Mouse (Mus musculus): ENCODE measurements at regions not wholly inside any gene's neighbourhood (a gene's known extent, or its start where the extent isn't known, plus 50 kb on each side); places are given as distances from the start of the nearest gene placed in this dataset.

DNA sequence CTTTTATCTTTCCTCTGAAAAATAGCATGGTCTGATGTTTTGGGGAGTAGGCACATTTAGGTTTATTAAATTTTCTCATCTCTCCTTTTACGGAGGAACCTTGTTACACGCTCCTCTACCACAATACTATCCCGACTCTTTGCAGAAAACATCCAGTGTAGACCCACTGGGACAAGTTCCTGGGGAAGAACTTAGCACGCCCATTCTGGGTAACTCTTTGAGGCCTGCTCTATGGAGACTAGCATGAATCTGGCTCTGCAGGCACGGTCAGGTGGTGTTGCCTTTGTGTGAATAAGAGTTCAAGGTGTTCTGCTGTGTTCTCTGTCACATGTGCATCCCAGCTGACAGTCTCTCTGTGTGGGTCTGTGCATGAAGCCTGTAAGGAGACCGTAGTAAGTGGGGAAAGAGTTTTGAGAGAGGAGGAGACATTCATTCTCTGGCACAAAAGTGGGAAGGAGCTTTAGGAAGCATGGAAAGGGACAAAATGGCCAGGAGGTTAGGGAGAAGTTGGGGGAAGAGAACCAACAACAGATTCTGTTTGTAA is 105.2 kb upstream of the Satb2 start:
- no peak for DNase-seq (ENCODE audit: low spot score)

GRCm38 (mm10) chr1:57095361-57096247 is 117.2 kb upstream of the Satb2 start:
- WGBS: 61% methylated on average over 18 of the region's 18 CpGs
- Histone ChIP-seq H3K27ac (replicated peaks) (peak overlapping the region; percentile 79), H3K4me3 (no peak overlapping the region), H3K36me3 (replicated peaks) (no peaks in the 10 kb centered on the region), H3K27me3 (replicated peaks; ENCODE audit: low read depth, poor library complexity, severe bottlenecking) (0 out of 2 replicates have a peak, but pooled peaks cover 8% of the 10 kb centered on the region), H3K4me1 (peaks cover 19% of the 10 kb centered on the region), H3K9me3 (no peaks in the 10 kb centered on the region)
- DNase-seq (ENCODE audit: low spot score): peak; percentile 54

More for the DNA sequence above, 105.2 kb upstream of the Satb2 start:
- H3K36me3 ChIP-seq (replicated peaks): no peaks in the 10 kb centered on the region
- 91% methylated on average over 6 of the region's 6 CpGs for WGBS
- peaks cover 47% of the 10 kb centered on the region for H3K4me1 ChIP-seq
- H3K27me3 ChIP-seq (replicated peaks; ENCODE audit: low read depth, poor library complexity, severe bottlenecking): 0 out of 2 replicates have a peak, but pooled peaks cover 5% of the 10 kb centered on the region
- H3K27ac ChIP-seq (replicated peaks): no peak overlapping the region
- H3K4me3 ChIP-seq: no peak overlapping the region
- no peaks in the 10 kb centered on the region for H3K9me3 ChIP-seq

- H3K9me3 ChIP-seq: no peaks in the 10 kb centered on the region
- H3K4me3 ChIP-seq: no peak overlapping the region
- 61% methylated on average over 4 of the region's 4 CpGs for WGBS
- no peaks in the 10 kb centered on the region for H3K36me3 ChIP-seq (replicated peaks)
- H3K4me1 ChIP-seq: peaks cover 19% of the 10 kb centered on the region
- peak overlapping the region; percentile 79 for H3K27ac ChIP-seq (replicated peaks)
- peak; percentile 52 for DNase-seq (ENCODE audit: low spot score)
- H3K27me3 ChIP-seq (replicated peaks; ENCODE audit: low read depth, poor library complexity, severe bottlenecking): 0 out of 2 replicates have a peak, but pooled peaks cover 8% of the 10 kb centered on the region
Observed at GRCm38 (mm10) chr1:57096248-57096600, 117.8 kb upstream of the Satb2 start.

- peak overlapping the region; percentile 79 for H3K27ac ChIP-seq (replicated peaks)
Observed at GRCm38 (mm10) chr1:57096740-57097139, 118.3 kb upstream of the Satb2 start.

DNA sequence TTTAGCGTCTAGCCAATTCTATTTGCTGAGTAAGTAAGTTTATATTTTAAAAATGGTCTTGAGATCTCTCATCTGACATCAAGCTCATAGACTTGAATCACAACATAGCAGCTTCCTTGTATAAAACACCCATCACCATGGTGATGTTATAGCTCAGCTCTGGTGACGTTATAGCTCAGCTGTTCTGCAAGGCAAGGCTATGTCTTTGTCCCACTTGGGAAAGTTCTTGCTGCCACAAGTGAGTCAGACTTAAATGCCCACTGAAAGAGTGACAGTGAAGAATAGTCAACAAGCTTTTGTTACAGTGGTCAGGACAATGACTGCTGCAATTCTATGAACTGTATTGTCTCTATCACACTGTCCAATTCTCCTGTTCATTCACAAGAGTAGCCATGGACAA is 122.2 kb upstream of the Satb2 start:
- H3K36me3 ChIP-seq (replicated peaks): no peaks in the 10 kb centered on the region
- peaks cover 15% of the 10 kb centered on the region for H3K4me1 ChIP-seq
- 87% methylated on average over 2 of the region's 2 CpGs for WGBS

More at GRCm38 (mm10) chr1:57096740-57097139, 118.3 kb upstream of the Satb2 start:
- Histone ChIP-seq H3K36me3 (replicated peaks) (no peaks in the 10 kb centered on the region), H3K9me3 (no peaks in the 10 kb centered on the region), H3K4me1 (peaks cover 19% of the 10 kb centered on the region), H3K4me3 (no peak overlapping the region), H3K27me3 (replicated peaks; ENCODE audit: low read depth, poor library complexity, severe bottlenecking) (0 out of 2 replicates have a peak, but pooled peaks cover 8% of the 10 kb centered on the region)
- peak; percentile 52 for DNase-seq (ENCODE audit: low spot score)
- WGBS: 51% methylated on average over 8 of the region's 8 CpGs

DNA sequence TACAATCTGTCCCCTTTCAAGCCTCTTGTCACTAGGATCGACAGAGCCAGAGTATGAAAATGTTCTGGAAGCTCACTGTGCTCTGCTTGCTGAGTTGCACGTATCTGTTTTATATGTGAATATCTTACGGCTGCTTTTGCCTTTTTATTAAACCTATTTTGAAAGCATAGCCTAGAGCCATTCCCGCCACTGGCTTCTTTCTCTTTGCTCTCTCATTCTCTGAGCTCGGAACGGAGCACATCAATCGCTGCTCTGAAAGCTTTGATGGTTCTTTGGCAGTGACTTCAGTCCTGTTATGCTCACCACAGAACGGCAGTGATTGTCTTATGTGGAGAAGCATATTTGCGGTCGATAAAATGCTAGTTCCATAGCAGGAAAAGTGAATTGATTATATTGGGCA is 128.9 kb upstream of the Satb2 start:
- Histone ChIP-seq H3K9me3 (no peaks in the 10 kb centered on the region), H3K36me3 (replicated peaks) (no peaks in the 10 kb centered on the region), H3K4me3 (no peak overlapping the region), H3K27ac (replicated peaks) (no peak overlapping the region), H3K27me3 (replicated peaks; ENCODE audit: low read depth, poor library complexity, severe bottlenecking) (no peaks in the 10 kb centered on the region), H3K4me1 (no peaks in the 10 kb centered on the region)
- 82% methylated on average over 10 of the region's 10 CpGs for WGBS
- DNase-seq (ENCODE audit: low spot score): no peak

More for the DNA sequence above, 122.2 kb upstream of the Satb2 start:
- DNase-seq (ENCODE audit: low spot score): no peak
- Histone ChIP-seq H3K9me3 (no peaks in the 10 kb centered on the region), H3K27ac (replicated peaks) (no peak overlapping the region), H3K27me3 (replicated peaks; ENCODE audit: low read depth, poor library complexity, severe bottlenecking) (no peaks in the 10 kb centered on the region), H3K4me3 (no peak overlapping the region)

DNA sequence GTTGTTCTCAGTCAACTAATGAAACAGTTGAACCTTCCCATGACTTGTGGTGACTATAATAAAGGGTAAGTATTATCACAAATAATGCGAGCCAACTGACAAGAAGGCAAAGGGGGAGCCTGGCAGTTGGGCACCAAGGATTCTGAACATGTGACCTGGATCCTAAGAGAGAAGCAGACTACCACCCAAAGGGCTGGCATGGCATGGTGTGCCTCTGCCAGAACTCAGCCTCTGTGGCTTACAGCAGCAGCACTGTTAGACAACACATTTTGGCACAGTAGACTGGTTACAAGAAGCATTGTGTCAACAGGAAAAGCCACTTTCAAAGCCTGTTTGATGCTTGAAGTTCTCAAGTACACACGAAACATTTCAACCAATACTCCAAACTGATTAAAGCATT is 142.2 kb upstream of the Satb2 start:
- Histone ChIP-seq H3K27me3 (replicated peaks; ENCODE audit: low read depth, poor library complexity, severe bottlenecking) (no peaks in the 10 kb centered on the region), H3K4me1 (peaks cover 11% of the 10 kb centered on the region), H3K4me3 (no peak overlapping the region), H3K36me3 (replicated peaks) (no peaks in the 10 kb centered on the region), H3K9me3 (no peaks in the 10 kb centered on the region), H3K27ac (replicated peaks) (no peak overlapping the region)
- DNase-seq (ENCODE audit: low spot score): no peak
- WGBS: 75% methylated on average over 2 of the region's 2 CpGs

- WGBS: 82% methylated on average over 3 of the region's 3 CpGs
- Histone ChIP-seq H3K4me3 (no peak overlapping the region), H3K4me1 (no peaks in the 10 kb centered on the region), H3K27me3 (replicated peaks; ENCODE audit: low read depth, poor library complexity, severe bottlenecking) (no peaks in the 10 kb centered on the region), H3K36me3 (replicated peaks) (no peaks in the 10 kb centered on the region), H3K27ac (replicated peaks) (no peak overlapping the region), H3K9me3 (no peaks in the 10 kb centered on the region)
- DNase-seq (ENCODE audit: low spot score): no peak
Observed at GRCm38 (mm10) chr1:57144181-57144580, 165.7 kb upstream of the Satb2 start.

DNA sequence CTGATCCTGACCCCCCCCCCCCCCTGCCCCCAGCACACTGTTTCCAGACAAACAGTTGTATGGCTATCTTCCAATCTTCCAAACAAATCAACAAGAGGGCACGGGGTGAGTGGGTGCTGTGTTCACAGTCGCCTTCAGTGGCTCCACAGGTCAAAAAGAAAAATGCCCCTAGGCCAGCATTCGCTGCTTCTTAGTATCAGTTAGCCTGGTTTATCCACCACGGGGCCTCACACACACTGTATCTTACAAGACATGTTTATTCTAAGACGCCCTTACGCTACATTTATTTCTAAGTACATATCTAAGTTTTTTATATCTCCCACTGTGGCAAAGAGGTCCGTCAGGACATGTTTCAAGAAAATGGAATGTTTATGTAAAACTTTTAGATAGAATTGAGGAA is 177.4 kb upstream of the Satb2 start:
- H3K27ac ChIP-seq (replicated peaks): no peak overlapping the region
- no peaks in the 10 kb centered on the region for H3K9me3 ChIP-seq
- DNase-seq (ENCODE audit: low spot score): no peak
- no peaks in the 10 kb centered on the region for H3K27me3 ChIP-seq (replicated peaks; ENCODE audit: low read depth, poor library complexity, severe bottlenecking)
- H3K36me3 ChIP-seq (replicated peaks): no peaks in the 10 kb centered on the region
- WGBS: 82% methylated on average over 7 of the region's 7 CpGs
- H3K4me1 ChIP-seq: peaks cover 5% of the 10 kb centered on the region
- no peak overlapping the region for H3K4me3 ChIP-seq

GRCm38 (mm10) chr1:57164443-57164842 is 186.0 kb upstream of the Satb2 start:
- no peaks in the 10 kb centered on the region for H3K36me3 ChIP-seq (replicated peaks)
- no peak overlapping the region for H3K4me3 ChIP-seq
- no peaks in the 10 kb centered on the region for H3K27me3 ChIP-seq (replicated peaks; ENCODE audit: low read depth, poor library complexity, severe bottlenecking)
- WGBS: 95% methylated on average over 1 of the region's 1 CpGs
- no peaks in the 10 kb centered on the region for H3K9me3 ChIP-seq
- no peak for DNase-seq (ENCODE audit: low spot score)
- no peaks in the 10 kb centered on the region for H3K4me1 ChIP-seq
- no peak overlapping the region for H3K27ac ChIP-seq (replicated peaks)

DNA sequence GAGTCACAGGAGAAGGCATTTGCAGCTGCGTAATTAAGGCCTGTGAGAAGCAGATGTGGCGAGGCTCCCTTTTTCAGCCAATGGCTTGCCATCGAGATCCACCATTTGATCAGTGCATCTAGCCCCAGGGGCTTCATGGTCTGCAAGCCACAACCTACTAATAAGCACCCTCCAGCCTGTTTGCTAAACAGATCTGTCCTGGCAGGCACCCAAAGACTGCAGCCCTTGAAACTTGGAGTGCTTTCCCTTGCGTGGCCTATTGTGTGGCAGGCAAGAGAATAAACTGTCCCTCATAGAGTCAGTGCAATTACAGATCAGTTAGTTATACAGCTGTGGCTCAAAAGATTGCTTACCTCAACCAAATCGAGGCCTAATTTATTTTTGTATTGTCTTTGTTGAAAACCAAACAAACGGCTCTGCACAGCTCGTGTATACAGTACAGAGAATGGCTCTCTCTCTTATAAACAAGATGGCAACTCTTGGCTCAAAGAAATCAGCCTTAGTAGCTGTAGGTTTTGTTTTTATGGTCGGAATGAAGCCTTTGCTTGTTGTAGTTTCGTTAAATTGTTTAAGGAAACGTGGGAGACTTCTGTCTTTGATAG is 195.9 kb upstream of the Satb2 start:
- H3K9me3 ChIP-seq: no peaks in the 10 kb centered on the region
- 65% methylated on average over 10 of the region's 10 CpGs for WGBS
- peaks cover 6% of the 10 kb centered on the region for H3K4me1 ChIP-seq
- H3K4me3 ChIP-seq: no peak overlapping the region
- peak; percentile 15 for DNase-seq (ENCODE audit: low spot score)
- H3K27ac ChIP-seq (replicated peaks): no peak overlapping the region
- H3K36me3 ChIP-seq (replicated peaks): no peaks in the 10 kb centered on the region
- H3K27me3 ChIP-seq (replicated peaks; ENCODE audit: low read depth, poor library complexity, severe bottlenecking): no peaks in the 10 kb centered on the region

DNA sequence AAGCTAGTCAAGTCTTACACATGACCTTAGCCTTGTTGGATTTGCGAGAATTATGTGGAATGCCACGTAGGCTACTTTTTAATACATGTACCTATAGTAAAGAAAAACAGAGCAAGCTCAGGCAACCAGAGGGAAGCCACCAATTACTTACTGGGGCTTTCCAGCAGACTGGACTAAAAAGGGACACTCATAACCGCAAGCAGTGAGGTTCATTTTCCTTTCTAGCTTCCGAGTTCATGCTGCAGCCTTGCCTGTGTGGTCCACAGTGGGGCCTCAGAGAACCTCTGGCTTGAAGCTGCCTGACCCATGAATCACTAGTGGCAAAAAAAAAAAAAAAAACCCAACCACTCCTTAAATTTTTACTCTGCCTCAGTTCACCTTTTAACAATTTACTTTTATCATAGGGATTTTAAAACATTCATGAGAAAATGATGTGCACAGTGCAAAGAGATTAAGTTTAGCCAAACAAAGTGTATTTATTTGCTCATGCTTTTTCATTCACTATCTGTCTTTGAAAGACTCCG is 188.6 kb upstream of the 1700066M21Rik start:
- no peak for DNase-seq (ENCODE audit: low spot score)
- WGBS: 84% methylated on average over 5 of the region's 5 CpGs

More for the DNA sequence above, 188.6 kb upstream of the 1700066M21Rik start:
- Histone ChIP-seq H3K4me1 (no peaks in the 10 kb centered on the region), H3K36me3 (replicated peaks) (no peaks in the 10 kb centered on the region), H3K27me3 (replicated peaks; ENCODE audit: low read depth, poor library complexity, severe bottlenecking) (no peaks in the 10 kb centered on the region), H3K4me3 (no peak overlapping the region), H3K9me3 (no peaks in the 10 kb centered on the region), H3K27ac (replicated peaks) (no peak overlapping the region)

Measured in embryonic facial prominence, embryonic 10.5 days (tissue).